Mouse (Mus musculus) lung, adult 2 months (tissue): ENCODE data around the gene Ahsg.

ENCODE experiments used
- CTCF ChIP-seq: fragments of 200-500 bp; IDR thresholded peaks from 2 replicates; pipeline ENCODE4 v1.5.1; 2011; ENCODE audit warnings: mild to moderate bottlenecking, low read length, control low read depth; ENCODE audit not compliant: insufficient read depth
- POLR2A ChIP-seq: fragments of 200-500 bp; IDR thresholded peaks from 2 replicates; pipeline ENCODE4 v1.6.1; 2011; ENCODE audit warnings: low read depth, mild to moderate bottlenecking, control low read depth, low read length, borderline replicate concordance; ENCODE audit errors: extremely low read depth

DNA sequence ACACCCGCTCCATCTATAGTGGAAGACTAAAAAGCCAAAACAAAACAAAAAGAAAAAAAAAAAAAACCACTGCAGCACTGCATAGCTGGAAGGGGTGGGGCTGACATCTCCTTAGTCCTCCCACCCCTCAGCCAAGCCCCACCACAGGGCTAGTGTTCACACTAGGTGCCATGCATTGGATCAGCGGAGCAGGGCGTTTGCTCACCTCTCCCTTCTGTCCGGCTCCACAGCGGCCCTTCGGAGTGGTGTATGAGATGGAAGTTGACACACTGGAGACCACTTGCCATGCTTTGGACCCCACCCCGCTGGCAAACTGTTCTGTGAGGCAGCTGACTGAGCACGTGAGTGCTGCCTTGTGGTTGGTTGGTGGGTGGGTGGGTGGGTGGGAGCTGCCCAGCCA is 3.0 kb downstream of the Ahsg start:
- no peak for TF ChIP-seq POLR2A
- no peak for TF ChIP-seq CTCF
